Mouse (Mus musculus) CD4-positive helper T cell, adult 2 months (primary cell): Measurements from ENCODE around the gene Tmem181a.
"Not testable (repeated sequence)": the region's sequence is repeated elsewhere in the genome, so short reads cannot be mapped to it uniquely, and the experiment has no call there.

Source experiments
- DNase-seq: peaks from one replicate; pipeline ENCODE4 v3.0.0-alpha.2; 2012; ENCODE audit warnings: low read depth, missing footprints, low spot score

Gene Tmem181a

DNA sequence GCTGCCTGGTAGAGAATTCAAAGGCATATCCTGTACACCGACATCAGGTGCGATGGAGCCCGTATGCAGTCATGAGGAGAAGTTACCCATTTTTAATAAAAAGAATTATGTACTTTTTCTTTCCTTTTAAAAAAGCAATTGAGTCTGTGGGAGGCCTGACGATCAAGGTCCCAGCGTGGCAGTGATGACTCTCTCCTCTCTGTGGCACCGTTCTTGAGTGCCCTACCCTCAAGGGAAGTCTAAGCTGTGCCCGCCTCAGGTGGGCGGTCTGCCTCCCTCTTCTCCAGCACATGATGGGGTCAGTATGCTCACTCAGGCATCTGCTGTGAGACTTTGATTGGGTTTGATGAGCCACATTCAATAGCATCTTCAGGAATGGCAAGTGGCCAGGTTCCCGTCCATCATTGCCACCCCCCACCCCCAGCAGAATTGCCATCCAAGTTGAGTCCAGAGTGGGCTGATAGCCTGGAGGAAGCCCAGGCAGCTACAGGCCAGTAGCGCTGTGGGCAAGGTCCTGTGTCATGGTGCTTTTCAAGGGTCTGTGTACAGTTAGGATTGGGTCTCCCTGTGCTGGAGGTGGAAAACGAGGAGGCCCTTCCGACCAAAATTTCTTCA lies 49.1 kb downstream of the Tmem181a start:
- DNase-seq: not testable (repeated sequence)

DNA sequence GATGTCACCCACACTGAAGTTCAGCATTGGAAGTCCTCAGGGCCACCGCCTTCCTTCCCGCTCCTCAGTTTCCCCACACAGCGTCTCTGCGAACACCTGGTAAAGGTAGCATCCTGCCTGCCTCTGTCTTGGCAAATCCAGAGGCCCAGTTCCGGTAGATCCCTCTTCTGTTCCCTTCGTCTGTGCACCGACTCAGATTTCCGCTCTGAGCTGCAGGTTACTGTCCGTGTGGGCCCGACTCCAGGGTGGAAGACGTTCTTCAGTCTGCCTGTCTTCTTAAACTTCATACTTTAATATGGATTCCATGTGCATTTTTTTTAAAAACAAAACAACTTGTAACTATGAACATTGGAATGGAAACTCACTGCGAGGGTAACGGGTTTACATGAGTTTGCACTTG lies 49.8 kb downstream of the Tmem181a start:
- not testable (repeated sequence) for DNase-seq

DNA sequence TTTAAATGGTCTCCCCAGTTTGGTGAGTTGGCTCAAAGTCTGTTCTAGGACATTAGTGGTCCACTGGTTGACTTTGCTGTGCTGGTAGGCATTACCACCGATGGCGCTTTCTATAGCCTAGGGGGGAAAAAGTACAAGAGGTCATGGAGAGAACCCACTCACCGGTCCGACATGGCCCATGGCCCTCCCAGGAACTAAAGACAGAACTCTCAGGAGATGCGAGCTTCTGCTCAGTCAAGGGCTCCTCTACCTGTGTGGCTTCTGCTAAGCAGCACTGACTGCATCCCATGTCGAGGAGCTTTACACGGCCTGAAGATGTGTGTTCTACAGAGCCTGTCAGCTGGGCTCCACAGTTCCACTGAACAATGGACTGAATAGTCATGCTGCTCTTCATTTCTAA lies 55.1 kb downstream of the Tmem181a start:
- not testable (repeated sequence) for DNase-seq

DNA sequence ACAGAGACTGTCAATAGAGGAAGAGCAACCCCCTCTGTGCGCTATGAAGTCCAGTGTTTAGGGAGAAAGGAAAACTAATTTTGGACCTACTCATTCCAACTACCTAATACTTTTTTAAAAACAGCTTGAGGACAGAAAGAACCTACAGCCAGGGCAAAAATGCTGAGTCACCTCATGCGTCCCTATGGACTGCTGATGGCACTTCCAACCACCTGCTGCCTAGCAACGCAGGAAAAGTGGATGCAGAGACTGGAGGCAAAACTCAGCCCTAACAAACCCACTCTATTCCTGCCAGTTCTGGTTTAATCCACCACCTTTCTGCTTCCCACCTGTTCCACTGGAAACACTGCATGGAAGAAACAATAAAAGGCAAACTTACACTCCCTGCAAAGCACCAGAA lies 56.1 kb downstream of the Tmem181a start:
- DNase-seq: not testable (repeated sequence)

DNA sequence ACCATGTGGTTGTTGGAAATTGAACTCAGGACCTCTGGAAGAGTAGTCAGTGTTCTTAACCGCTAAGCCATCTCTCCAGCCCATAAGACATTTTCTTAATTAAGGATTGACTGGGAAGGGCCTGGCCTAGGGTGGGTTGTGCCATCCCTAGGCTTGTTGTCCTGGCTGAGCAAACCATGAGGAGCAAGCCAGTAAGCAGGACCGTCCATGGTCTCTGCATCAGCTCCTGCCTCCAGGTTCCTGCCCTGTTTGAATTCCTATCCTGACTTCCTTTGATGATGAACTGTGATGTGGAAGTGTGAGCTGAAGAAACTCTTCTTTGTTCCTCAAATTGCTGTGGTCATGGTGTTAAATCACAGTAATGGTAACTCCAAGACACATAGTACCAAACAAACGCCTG lies 57.8 kb downstream of the Tmem181a start:
- not testable (repeated sequence) for DNase-seq

DNA sequence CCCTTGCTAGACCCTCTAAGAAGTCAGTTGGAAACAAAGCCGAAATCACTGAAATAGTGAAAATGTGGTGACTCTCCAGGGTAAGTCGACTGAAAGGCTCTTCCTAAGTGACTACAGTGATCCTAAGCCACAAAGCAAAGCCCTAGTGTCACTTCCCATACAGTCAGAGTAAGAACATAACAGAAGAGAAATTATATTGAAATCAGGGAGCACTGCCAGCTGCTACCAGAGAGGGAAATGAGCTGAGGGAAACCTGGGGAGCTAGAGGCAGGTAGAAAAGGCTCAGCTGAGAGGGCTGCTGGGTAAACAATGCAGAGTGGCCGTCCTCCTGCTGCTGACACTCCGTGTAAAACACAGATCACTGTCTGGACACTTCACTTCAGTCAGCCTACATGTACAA lies 59.0 kb downstream of the Tmem181a start:
- not testable (repeated sequence) for DNase-seq

DNA sequence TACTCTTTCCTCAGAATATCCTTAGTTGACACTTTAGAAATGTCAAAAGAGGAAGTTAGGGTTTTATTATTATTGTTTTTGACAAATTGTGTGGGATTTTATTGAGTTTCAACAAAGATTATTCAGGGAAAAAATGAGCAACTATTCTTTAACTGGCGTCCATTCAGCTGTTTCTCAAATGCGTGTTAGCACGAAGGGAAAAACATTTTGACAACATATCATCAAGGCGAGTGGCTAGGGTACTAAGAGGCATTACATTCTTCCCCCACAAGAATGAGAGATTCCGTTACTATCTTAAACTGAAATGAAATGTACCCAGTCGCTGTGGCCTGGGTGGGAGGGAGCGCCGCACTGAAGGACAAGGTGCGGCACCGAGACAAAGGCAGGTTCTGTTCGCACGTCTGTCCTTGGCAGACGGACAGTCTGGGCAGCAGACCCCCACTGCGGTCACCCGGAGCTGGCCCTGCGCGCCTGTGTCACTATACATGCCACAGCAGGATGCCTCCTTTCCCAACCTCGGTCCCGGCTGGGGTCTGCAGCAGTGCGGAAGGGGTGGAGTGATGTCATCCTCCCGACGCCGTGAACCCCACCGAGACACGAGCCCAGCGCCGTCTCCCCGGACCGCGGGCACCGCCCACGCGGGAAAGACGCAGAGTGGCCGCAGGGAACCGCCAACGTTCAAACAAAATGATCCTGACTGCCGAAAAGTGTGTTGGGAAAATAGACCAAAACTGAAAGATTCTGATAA lies 59.9 kb downstream of the Tmem181a start:
- DNase-seq: peak; percentile 43

DNA sequence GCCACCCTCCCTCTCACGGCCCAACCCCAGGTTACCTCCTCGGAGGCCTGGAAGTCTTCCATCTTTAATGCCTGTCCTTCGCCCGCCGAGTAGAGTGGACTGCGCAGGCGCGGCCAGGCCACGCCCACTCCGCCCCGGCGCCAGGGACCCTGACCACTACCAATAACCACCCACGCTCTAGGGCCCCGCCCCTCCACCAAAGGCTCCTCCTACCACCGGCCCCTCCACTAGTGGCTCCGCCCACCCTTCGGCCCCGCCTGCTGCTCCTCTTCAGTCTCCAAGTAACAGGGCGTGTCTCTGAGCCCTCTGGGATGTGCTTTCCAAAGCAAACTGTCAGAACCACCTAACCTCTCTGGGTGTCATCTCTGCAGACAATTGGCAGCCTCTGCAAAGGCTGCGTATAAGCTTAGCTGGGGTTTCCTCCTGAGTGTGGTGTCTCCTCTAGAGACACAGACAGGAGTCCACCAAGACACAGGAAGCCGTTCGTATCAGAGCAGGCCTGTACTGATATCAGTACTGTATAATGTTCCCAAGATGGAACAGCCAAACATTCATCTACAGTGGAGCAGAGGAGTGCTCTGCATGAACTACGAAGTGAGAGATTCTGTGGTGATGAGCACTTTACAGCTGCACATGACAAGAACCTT lies 60.8 kb downstream of the Tmem181a start, which contains the start of gene Dynlt1a:
Dynlt1a (minus strand) TSS at position 162 of the 647 bp plus-strand sequence.
- DNase-seq: peak; percentile 91

DNA sequence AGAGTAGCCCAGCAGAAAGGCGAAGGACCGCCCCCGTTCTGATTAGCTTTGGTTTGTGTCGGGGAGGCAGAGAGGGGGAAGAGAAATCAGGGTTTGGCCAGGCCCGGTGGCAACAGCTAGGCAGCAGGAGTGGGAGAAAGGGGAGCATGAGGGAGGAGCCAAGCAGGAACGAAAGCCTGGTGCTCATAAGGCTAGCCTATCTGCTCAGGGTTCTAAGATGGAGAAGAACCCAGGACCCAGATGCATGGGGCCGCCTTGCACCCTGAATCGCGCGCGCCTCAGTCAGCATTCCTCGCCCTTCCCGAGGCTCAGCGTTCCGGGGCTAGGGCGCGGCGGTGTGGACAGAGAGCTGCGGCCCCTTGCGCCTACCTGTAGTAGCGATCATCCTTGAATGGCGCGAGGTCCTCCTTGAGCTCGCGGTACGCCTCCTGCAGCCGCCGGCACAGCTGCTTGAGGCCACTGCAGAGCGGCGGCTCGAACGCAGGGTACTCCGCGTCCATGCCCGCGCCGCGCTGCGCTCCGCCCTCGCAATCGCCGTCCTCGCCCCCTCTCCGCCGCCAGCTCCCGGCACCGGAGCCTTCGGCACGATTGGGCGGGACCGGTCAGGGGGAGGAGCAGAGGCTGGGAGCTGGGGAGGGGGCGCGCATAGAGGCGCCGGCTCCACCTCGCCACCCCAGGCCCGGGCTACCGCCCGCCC lies 64.6 kb downstream of the Tmem181a start:
- not testable (repeated sequence) for DNase-seq

DNA sequence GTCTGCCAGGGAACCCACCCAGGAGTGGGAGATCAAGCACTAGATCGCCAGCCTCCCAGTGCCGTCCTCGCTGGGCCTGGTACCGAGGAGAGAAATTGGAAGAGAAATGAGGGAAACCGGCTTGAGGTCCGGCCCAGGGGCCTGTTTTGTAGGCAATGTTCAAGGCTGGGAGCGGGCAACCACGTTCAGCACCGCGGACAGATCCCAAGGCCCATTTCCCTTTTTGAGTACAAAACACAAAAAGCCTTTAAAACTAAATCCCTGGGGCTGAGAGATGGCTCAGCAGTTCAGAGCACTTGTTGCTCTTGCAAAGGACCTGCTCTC lies 65.1 kb downstream of the Tmem181a start:
- DNase-seq: not testable (repeated sequence)

DNA sequence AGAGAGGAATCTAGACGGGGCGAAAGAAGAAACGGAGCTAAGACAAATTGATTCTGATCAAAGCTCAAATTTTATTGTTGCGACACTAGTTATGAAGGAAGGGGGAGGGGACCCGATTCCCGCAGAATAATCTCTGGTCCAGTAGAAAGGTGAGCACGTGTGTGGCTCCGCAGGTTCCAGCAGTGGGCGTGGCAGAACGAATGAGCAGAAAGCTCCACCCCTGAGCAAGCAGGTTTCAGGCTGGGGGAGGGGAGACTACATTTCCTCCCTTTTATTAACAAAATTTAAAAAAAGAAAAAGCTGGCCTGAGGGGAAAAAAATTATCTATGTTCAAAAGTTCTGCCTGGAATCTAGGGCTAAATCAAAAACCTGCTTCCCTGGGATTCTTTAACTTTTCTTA lies 68.4 kb downstream of the Tmem181a start:
- DNase-seq: not testable (repeated sequence)

DNA sequence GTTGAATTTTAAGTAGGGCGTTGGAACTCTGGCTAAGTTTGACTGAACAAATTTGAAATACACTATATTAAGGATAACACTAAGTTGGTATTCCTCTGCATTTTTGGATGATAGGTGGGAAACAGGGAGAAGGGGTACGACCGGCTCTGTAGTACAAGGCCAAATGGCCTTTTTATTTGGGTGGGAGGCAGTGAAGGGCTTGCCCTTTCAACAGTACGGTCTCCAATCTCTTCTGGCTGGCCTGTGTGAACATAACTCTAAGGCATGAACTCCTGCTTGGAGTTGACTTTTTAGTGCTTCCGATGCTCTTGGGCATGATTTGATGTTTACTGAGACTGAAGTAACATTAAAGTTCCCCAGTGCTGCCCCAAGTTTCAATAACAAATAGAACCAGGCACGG lies 68.9 kb downstream of the Tmem181a start:
- DNase-seq: not testable (repeated sequence)

DNA sequence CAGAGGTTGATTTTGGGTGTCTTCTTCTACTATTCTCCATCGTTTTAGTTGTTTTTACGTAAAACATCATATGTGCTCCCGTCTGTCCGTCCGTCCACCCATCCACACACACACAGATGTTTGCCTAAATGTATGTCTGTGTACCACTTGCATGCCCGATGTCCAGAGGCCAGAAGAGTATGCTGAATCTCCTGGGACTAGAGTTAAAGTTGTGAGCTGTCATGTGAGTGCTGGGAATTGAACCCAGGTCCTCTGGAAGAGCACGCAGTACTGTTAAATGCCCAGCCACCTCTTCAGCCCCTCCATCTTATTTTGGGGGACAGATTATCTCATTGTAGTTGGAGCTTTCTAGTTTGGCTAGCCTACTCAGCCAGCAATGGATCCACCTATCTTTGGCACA lies 70.9 kb downstream of the Tmem181a start:
- not testable (repeated sequence) for DNase-seq

DNA sequence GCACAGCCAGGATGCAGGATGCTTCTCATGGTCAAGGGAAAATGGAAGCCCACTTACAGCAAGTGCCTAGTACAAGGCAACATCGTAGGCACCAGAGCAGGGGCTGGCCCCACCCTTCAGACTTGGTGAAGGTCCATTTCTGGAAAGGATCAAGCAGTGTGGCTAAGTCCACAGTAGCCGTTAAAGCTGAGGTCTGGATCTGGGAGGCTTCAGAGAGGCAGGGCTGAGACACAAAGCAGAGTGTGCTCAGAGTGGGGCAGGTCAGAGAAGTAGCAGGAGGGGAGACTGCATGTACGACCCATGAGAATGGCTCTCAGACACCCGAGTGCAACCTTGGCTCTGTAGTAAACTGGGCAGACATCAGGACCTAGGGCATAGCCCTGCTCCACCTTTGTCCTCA lies 72.3 kb downstream of the Tmem181a start:
- DNase-seq: not testable (repeated sequence)

DNA sequence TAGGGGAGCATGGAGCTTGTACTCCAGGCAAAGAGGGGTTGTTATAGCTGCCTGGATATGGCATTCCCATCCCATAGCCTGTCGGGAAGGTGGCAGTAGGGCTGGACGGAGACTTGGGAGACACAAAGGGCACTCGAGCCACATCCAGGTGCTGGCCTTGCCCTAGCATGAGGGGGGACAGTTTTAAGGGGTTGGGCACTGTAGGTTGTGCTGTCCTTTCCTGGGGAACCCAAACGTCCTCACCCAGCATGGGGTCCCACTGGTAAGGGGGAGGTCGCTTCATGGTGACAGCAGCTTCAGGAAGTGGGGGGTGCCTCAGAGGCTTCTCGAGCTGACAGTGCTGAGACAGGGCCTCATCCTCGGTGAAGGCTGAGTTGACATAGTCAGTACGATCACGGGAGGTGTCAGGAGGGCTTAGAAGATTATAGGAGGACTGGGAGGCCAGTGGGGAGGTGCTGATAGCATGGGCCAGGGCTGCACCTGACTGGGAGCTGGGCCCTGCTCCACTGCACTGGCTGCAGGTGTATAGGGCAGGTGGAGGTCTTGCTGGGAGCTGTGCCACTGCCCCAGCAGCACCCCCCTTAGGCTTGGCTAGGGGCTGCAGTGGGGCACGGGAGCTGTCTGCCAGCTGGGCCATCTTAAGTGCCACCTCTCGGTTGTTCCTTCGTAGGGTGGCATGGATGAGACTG lies 86.1 kb downstream of the Tmem181a start:
- DNase-seq: not testable (repeated sequence)

DNA sequence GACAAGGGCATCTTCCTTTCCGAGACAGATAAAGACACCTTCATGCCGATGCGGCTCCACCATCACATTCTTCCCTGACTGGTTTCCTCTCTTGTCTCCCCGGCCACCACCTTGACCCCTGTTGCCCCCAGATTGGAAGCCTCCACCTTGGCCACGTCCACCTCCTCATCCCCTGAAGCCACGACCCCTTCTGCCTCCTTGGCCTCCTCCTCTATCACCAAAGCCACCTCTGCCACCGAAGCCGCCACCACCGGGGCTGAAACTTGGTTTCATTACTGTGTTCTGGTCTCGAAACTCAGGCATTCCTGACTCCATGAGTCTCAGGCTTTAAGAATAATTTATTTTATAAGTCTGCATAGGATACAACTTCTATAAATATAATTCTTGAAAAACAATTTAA lies 98.6 kb downstream of the Tmem181a start:
- DNase-seq: not testable (repeated sequence)
